22 mouse cellular contexts compared by ENCODE assay signal in genomic region chr15:86811821-86812220, GRCm38 (mm10).
"Had no signal": no experiment of that assay in that cellular context is flagged by ENCODE, and none has a peak within 500 bp of the region (broad histone marks: within the 10 kb centered on the region; RNA-seq: fewer than 3 reads in every experiment).

No protein-coding gene starts in this region.

- DNase-seq: liver, embryonic 13.5 days; liver, postnatal 0 days; lung, adult 2 months; lung, postnatal 14 days; lung, postnatal 36 days; midbrain, embryonic 14.5 days; right cerebral cortex, adult 18-20 months; thymus, postnatal 14 days; thymus, postnatal 36 days had no signal

- H3K27me3 ChIP-seq: liver, embryonic 13.5 days; liver, embryonic 15.5 days; lung, embryonic 15.5 days; megakaryocyte, embryonic 14.5 days; neural tube, embryonic 13.5 days; neural tube, embryonic 15.5 days; stomach, embryonic 15.5 days had no signal

- H3K36me3 ChIP-seq: liver, embryonic 13.5 days; liver, embryonic 15.5 days; lung, embryonic 15.5 days; neural tube, embryonic 13.5 days; neural tube, embryonic 15.5 days; stomach, embryonic 15.5 days had no signal

- H3K4me3 ChIP-seq: liver, embryonic 13.5 days; liver, embryonic 15.5 days; lung, embryonic 15.5 days; megakaryocyte, embryonic 14.5 days; myocyte; neural tube, embryonic 13.5 days; neural tube, embryonic 15.5 days; stomach, embryonic 15.5 days had no signal

- H3K4me2 ChIP-seq: liver, embryonic 11.5 days; liver, embryonic 13.5 days; liver, embryonic 15.5 days; lung, embryonic 15.5 days; midbrain, embryonic 11.5 days; neural tube, embryonic 13.5 days; neural tube, embryonic 15.5 days; stomach, embryonic 15.5 days had no signal

- H3K9ac ChIP-seq: liver, embryonic 13.5 days; liver, embryonic 15.5 days; liver, postnatal 0 days; lung, embryonic 15.5 days; neural tube, embryonic 13.5 days; neural tube, embryonic 15.5 days; stomach, embryonic 15.5 days had no signal

- H3K4me1 ChIP-seq: liver, embryonic 13.5 days; liver, embryonic 15.5 days; lung, embryonic 15.5 days; megakaryocyte, embryonic 14.5 days; neural tube, embryonic 15.5 days; stomach, embryonic 15.5 days had no signal

- H3K27ac ChIP-seq: liver, embryonic 13.5 days; liver, embryonic 15.5 days; lung, embryonic 15.5 days; macrophage; neural tube, embryonic 13.5 days; neural tube, embryonic 15.5 days; stomach, embryonic 15.5 days; stomach, postnatal 0 days had no signal

- ATAC-seq: liver, postnatal 0 days; lung, postnatal 0 days; midbrain, embryonic 16.5 days had no signal

- H3K9me3 ChIP-seq: liver, embryonic 13.5 days; liver, embryonic 15.5 days; lung, embryonic 15.5 days; neural tube, embryonic 13.5 days; neural tube, embryonic 15.5 days; stomach, embryonic 15.5 days had no signal
